ENCODE assay signal across 8 mouse cellular contexts in genomic region chr12:8501571-8502305, GRCm38 (mm10). TPM values are rescaled to one million over a fixed set of nuclear protein-coding genes. Genes with fewer than 3 reads are reported as not detected.
DNase-seq lines count a peak whose midpoint lies in the region; TF ChIP-seq lines count a peak whose summit lies in the region.

No protein-coding gene starts in this region.

- H3K4me1 ChIP-seq in bone marrow, adult 2 months (ENCODE audit: control insufficient read depth, insufficient read depth, low read length) = no peaks in the 10 kb centered on the region; the same call in 1 of the 2 replicates
- peaks cover 19% of the 10 kb centered on the region for H3K4me1 ChIP-seq in thymus, adult 2 months (replicated peaks; ENCODE audit: control insufficient read depth, insufficient read depth, low read length)

- peak overlapping the region; percentile 99 for H3K27ac ChIP-seq in left cerebral cortex, adult 2 months
- H3K27ac ChIP-seq in bone marrow, adult 2 months (ENCODE audit: control insufficient read depth, insufficient read depth, low read depth, low read length, poor library complexity) = no peak overlapping the region; the same call in 1 of the 2 replicates
- H3K27ac ChIP-seq in macrophage = peak overlapping the region; percentile 96
- H3K27ac ChIP-seq in thymus, adult 2 months (ENCODE audit: control insufficient read depth, insufficient read depth, low read length) = no peak overlapping the region

- TF ChIP-seq CTCF in left cerebral cortex, adult 2 months (IDR thresholded peaks at IDR 0.05) = no peak
- 0 out of 2 replicates have a peak, but pooled peaks have one; percentile 3 for TF ChIP-seq CTCF in bone marrow, adult 2 months (IDR thresholded peaks at IDR 0.05; ENCODE audit: control insufficient read depth, insufficient read depth, low read length)
- TF ChIP-seq CTCF in thymus, adult 2 months (IDR thresholded peaks at IDR 0.05; ENCODE audit: borderline replicate concordance, control insufficient read depth, extremely low read depth, insufficient read depth, low read length, poor library complexity) = no peak

- peak; percentile 35 to 53 for DNase-seq in heart, adult 18-20 months
- no peak for DNase-seq in heart, postnatal 14 days
- DNase-seq in left cerebral cortex, adult 2 months (ENCODE audit: extremely low spot score in 1 of 2, low spot score in 2 of 2) = no peak
- DNase-seq in left cerebral cortex, adult 8-10 months (ENCODE audit: low spot score in 2 of 2) = no peak
- DNase-seq in thymus, adult 2 months = no peak
- no peak for DNase-seq in thymus, postnatal 0 days (ENCODE audit: low spot score)

- intact Hi-C loops in heart, postnatal 14 days (cut with DNase I) = loop anchor here (1.0 kb wide), 1 partner anchor 175 kb away; no protein-coding TSS in a partner anchor
- intact Hi-C loops in left cerebral cortex, adult 2 months (cut with DNase I) = loop anchor here (1.0 kb wide), 1 partner anchor 181 kb away; no protein-coding TSS in a partner anchor

- 43% methylated on average over 14 of the region's 14 CpGs for WGBS in bone marrow, adult 2 months
- WGBS in macrophage (ENCODE audit: missing documents) = 43% methylated on average over 13 of the region's 14 CpGs
- WGBS in thymus, adult 2 months = 76% methylated on average over 14 of the region's 14 CpGs

- no peak overlapping the region for H3K4me3 ChIP-seq in left cerebral cortex, adult 2 months
- no peak overlapping the region for H3K4me3 ChIP-seq in bone marrow, adult 2 months (replicated peaks; ENCODE audit: control insufficient read depth, low read depth, low read length)
- no peak overlapping the region for H3K4me3 ChIP-seq in macrophage (ENCODE audit: inconsistent target)
- H3K4me3 ChIP-seq in thymus, adult 2 months (ENCODE audit: control insufficient read depth, insufficient read depth, low read length) = no peak overlapping the region

- peaks cover 34% of the 10 kb centered on the region for H3K79me2 ChIP-seq in macrophage (ENCODE audit: inconsistent target)

- no peak for TF ChIP-seq POLR2A in bone marrow, adult 2 months (IDR thresholded peaks at IDR 0.05; ENCODE audit: borderline replicate concordance, control insufficient read depth, low read depth, low read length)
- no peak for TF ChIP-seq POLR2A in thymus, adult 2 months (IDR thresholded peaks at IDR 0.05; ENCODE audit: control insufficient read depth, extremely low read depth, insufficient read depth, low read length, poor library complexity)

- H3K27me3 ChIP-seq in thymus, adult 2 months (ENCODE audit: control insufficient read depth, insufficient read depth, low read length) = peaks cover 5% of the 10 kb centered on the region; the same call in 1 of the 2 replicates

- H3K36me3 ChIP-seq in macrophage (ENCODE audit: inconsistent target) = no peaks in the 10 kb centered on the region
- H3K36me3 ChIP-seq in thymus, adult 2 months (ENCODE audit: control insufficient read depth, insufficient read depth, low read length) = no peaks in the 10 kb centered on the region

RNA-seq across cellular contexts. Expression of gene Rhob, which starts 1.9 kb away (rescaled TPM):
- 100 to 1,000 TPM; 165 to 172 TPM for total RNA-seq in heart, adult 18-20 months (2021)
- 100 to 1,000 TPM; 220 to 235 TPM for total RNA-seq in heart, postnatal 14 days (2021)
- 100 to 1,000 TPM; 283 to 310 TPM for total RNA-seq in left cerebral cortex, adult 2 months (2021)
- total RNA-seq in left cerebral cortex, adult 8-10 months (2022) = 100 to 1,000 TPM; 261 to 308 (median 282) TPM
- polyA plus RNA-seq in bone marrow, adult 2 months (2011; ENCODE audit: insufficient read depth, insufficient read length, low replicate concordance, missing spikeins) = 22.7 and 34.2 TPM in 2 replicates
- total RNA-seq in macrophage (2018; cell fraction: chromatin; rRNA removed) = 100 to 1,000 TPM in 6 of 26 experiments, 10 to 100 TPM in 20; 29.2 to 170 (median 66.5) TPM
- 100 to 1,000 TPM in 16 of 26 experiments, 10 to 100 TPM in 10; 69.8 to 600 (median 172) TPM for total RNA-seq in macrophage (2018; cell fraction: cytosol; rRNA removed)
- 100 to 1,000 TPM in 18 of 26 experiments, 10 to 100 TPM in 8; 52.3 to 342 (median 141) TPM for total RNA-seq in macrophage (2018; cell fraction: nucleus; rRNA removed)
- polyA plus RNA-seq in macrophage (2018) = 52.5 to 182 TPM (median 116 TPM) in 3 replicates
- polyA plus RNA-seq in thymus, adult 2 months (2012; rRNA removed) = 77.3 and 91.4 TPM in 2 replicates
- polyA plus RNA-seq in thymus, postnatal 0 days (2015; fragmentation: Nextera tagmentation; extraction: Ambion mirVana) = 16.6 and 18.4 TPM in 2 replicates

Comparison
In these comparisons a context has a peak if more than half of its experiments do, and no peak if none do; other contexts are left out.
1. DNase-seq: peak in heart, adult 18-20 months (2 of 2); none in heart, postnatal 14 days (0 of 2), left cerebral cortex, adult 2 months (0 of 2), left cerebral cortex, adult 8-10 months (0 of 2), thymus, adult 2 months (single experiment) and thymus, postnatal 0 days (single experiment).
2. H3K27ac ChIP-seq: peak in left cerebral cortex, adult 2 months (single experiment) and macrophage (single experiment); none in bone marrow, adult 2 months (single experiment) and thymus, adult 2 months (single experiment).